Mouse (Mus musculus) urinary bladder, postnatal 4 days (tissue): ENCODE results near the gene Focad.
A peak's percentile ranks its signal among the peaks of the same experiment; 100 is the strongest.

ENCODE experiments used
- DNase-seq, 2 experiments: peaks; one replicate each; pipeline ENCODE4 v3.0.0; 2021 to 2022; ENCODE audit warnings: low spot score in 2 of 2

Gene Focad

GRCm38 (mm10) chr4:88156961-88157360, 62.5 kb downstream of the Focad start:
- DNase-seq: no peak

- no peak for DNase-seq
Measured at GRCm38 (mm10) chr4:88157644-88158043, 63.2 kb downstream of the Focad start.

DNA sequence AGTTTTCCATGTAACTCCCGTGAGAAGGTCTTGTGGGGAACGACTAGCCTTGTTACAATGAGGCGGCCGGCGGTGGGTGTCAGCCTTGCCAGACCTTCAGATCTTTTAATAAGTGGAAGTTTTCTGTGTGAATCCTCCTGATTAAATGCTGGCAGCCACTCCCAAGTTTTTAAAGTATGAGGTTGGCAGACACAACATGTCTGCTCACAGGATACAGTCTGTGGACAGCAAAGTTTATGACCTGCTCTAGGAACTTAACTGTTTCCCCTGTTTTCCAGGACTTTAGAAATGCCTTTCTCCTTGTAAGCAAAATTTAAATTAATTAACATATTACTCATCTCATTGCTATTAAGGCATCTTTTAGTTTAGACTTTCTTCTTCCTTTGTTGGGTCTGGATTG, 64.8 kb downstream of the Focad start:
- DNase-seq: no peak

GRCm38 (mm10) chr4:88159700-88160099, 65.3 kb downstream of the Focad start:
- DNase-seq: no peak

DNA sequence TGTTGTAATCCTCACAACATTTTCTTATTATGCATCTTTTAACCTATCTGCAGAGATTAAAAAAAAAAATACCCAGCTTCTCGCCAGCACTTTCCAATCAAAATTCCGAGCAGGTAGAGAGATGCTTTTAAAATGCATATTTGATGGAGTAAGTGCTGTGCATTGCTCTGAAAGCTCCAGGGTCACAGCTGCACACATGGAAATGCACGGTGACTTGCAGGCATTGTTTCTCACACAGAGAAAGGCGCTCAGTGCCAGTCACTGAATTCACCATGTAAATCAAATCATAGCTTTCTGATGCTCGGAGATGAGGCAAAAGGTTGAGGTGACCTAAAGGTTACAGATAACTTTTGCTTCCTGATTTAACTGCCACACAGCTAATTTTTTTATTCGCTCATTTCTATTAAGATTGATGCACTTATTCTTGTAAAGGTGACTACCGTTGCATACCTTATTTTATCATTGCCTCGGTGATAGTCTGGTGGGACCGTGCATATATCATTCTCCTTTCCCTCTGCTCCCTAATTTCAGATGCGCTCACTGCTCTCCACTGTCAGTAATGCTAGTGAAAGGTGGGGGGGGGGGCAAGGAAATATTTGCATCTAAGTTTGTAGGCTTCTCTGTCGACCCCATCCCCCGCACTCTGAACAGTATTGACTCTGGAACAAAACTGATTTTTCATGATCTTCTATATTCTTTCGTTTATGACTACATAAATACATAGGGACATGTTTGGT, 69.2 kb downstream of the Focad start:
- no peak for DNase-seq

GRCm38 (mm10) chr4:88167008-88167862, 72.8 kb downstream of the Focad start:
- no peak for DNase-seq

DNA sequence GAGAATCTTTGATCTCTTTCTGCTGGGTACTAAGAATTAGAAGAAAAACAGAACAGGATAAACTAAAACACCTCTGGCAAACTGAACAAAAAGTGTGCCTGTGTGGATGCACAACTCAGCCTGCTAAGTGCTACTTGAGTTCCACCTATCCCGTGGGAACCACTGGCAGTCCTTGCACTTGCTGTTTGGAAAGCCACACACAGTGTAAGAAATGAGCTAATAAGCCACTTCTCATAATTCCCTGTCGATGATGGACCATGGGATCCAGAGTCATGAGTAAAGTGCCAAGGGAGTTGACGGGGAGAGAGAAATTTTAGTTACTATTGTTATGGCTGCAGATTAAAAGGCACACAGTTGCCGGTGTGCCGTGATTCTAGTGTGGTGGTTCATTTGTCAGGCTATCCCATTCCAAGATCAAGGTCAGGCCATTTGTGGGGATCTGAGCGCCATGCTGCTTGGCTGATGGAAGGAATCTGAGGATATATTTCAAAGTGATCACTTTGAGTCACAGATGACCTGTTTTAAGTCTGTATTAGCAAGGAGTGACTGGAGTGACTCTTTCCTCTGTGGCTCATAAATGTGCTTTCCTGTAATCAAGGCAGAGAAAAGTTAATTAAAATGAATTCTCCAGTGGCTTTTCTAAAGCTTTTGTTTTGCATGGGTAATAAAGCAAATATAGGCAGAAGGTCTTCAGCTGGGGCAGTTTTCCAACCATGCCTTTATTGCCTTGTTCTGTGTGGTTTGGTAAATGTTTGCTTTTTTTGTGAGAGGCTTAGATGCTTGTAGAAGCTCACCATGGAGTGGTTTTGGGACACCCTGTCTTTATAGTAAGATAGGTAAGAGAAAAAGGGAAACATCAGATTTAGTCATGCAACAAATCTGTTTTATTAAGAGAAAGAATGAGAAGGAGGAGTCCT, 80.9 kb downstream of the Focad start:
- no peak for DNase-seq

- no peak for DNase-seq
Measured at GRCm38 (mm10) chr4:88179296-88179695, 84.9 kb downstream of the Focad start.

- no peak for DNase-seq
Measured at GRCm38 (mm10) chr4:88184293-88184692, 89.9 kb downstream of the Focad start.

DNA sequence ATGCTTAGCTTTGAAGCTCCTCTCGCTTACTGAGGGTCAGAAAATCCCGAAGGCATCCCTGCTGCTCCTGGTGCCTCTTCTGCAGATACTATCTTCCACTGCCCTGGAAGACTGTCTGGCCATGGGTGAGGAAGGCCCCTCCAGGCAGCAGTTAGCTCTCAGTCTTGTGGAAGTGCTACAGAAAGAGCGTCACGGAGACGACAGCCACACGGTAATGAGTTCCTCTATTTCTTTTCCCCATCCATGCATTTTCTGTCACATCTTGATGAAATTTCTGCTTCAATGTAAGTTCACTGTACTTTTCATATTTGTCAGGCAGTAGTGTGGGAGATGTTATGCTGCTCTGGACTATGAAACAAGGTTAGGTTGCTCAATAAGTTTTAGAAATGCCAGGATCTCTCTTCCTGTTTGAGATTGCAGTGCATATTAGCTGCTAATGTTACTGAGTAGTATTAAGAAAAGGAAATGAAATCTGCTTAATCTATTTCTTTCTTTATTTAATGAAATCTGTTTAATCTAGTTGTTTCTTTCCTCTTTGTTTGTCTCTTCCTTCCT, 91.5 kb downstream of the Focad start:
- DNase-seq: no peak

DNA sequence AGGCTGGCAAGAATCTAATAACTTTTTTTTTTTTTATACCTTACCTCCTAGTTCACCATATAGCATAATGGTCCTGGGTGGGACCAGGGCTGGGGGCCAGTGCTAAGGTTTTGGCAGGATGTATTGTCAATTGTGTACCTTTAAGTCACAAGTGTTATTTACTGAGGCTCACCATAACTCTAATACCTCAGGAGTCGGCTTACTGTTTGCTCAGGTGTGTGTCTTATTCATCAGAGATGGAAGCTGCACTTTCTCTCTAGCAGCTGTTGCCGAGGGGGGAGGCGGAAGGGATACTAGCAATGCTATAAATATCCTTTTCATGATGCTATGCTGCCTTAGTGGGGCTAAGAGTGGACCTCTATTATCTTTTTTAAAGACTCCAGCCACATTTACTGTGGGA, 93.2 kb downstream of the Focad start:
- DNase-seq: no peak

DNA sequence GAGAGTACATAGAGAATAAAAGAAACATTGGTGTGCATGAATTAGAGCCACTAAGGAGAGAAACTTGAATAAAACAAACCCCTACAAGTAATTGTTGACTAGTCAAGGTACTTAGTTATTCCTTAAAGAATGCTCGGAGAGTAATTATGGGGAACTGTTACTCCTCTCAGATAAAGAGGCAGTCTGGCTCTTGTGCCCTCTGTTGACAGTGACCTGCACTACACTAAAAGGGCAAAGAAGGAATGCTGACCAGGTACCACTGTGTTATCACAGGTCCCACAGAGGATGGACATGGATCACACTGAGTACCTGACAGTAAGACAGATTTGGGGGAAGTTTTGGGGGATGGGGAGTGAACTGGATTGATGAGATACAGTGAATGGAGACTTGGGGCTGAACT, 95.1 kb downstream of the Focad start:
- no peak for DNase-seq

- no peak for DNase-seq
Measured at GRCm38 (mm10) chr4:88194256-88194655, 99.8 kb downstream of the Focad start.

DNA sequence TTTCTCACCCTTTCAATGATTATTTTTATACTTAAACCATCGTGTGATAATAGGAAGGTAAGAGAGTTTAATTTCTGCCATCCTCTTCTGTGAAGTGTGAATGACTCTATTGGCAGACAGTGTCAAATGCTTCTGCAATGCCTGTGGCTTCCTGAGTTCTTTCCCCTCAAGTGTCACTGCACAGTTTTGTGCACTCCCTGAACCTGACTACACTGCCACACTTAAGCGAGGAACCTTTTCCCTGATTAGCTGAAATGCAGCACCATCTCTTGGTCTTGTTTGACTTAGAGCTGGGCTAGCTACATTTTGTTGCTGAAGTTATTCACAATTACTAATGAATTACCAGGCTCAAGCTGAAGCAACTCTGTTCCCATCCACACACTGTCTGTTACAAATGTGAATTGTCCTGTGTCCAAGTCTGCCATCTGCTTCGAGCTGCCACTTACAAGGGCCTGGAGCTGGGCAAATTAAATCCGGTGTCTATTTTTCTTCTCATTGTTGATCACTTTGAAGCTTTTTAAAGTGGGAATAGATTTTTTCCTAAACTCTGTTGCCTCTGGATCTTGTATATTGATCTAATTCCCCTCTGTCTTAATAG, 101.6 kb downstream of the Focad start:
- no peak for DNase-seq

- DNase-seq: no peak
Measured at GRCm38 (mm10) chr4:88196500-88196912, 102.1 kb downstream of the Focad start.

GRCm38 (mm10) chr4:88197244-88197643, 102.8 kb downstream of the Focad start:
- DNase-seq: no peak

DNA sequence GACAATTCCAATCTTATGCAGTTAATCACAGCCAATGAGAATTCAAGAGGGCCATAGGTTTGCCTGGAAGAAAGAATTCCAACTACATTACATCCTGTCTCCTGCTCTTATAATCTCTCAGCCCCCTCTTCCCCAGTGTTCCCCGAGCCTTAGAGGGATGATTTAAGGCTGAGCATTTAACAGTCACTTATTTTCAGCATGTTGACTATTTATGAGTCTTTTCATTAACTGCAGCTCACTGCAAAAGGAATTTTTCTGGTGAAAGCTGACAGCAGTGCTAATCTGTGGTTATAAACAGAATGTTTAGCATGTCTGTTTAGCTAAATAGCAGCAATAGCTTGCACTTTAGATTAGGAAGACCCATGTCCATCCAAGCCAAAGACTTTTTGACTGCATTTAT, 104.8 kb downstream of the Focad start:
- no peak for DNase-seq

DNA sequence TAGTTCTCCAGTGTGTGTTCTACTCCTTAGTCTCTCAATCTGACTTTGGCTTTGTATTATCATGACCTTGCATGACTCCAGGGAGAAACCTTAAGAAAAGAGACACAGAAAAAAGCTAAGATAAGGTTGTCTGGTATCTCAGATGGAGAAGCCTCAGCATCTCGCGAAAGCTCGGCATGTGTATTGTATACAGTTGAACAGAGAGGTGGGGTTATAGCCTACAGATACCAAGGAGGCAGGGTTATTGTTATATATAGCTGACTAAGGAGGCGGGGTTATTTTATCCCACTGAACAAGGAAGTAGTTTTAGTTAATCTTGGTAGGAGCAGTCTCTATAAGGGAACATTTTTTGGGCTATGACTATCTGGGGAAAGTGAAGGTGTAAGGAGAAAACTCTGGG, 106.6 kb downstream of the Focad start:
- no peak for DNase-seq

DNA sequence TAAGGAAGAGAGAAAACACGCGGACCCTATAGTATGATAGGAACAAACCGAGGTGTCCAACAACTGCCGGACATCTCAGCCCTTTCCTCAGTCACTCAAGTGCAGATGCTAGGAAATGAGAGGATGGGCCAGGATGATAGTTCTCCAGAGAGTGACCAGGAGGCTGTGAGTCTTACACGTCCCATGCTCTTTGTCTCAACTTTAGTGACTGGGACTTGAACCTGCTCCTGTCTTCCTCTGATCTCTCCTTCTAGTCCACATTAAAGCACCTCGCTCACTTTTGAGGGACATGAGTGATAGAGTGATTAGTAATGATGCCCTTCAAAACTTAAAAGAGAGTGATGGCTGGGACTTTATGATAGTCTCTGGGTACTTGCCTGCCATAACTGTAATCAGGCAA, 114.2 kb downstream of the Focad start:
- DNase-seq: no peak

DNA sequence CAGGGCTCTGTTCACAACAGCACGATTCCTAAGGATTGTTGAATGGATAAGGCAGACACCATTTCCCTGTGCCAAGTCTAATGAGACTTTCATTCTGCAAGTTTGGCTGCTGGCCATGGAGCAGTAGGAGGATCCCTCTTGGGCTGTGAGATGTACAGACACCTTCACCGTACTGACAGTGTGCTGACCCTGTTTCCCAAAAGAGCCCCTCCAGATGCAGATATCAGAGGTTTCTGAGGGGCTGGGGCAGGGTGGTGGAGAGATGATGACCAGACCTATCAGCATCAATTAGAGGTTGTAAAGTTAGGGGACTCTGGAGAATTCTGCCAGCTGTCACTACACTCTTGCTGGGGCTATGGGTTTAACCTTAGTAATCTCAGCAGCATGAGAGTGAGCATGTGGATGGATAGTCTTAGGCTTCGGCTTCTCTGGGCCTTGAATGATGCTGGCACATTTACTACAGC, 115.0 kb downstream of the Focad start:
- peak in 1 of 2 experiments; percentile 21 for DNase-seq

DNA sequence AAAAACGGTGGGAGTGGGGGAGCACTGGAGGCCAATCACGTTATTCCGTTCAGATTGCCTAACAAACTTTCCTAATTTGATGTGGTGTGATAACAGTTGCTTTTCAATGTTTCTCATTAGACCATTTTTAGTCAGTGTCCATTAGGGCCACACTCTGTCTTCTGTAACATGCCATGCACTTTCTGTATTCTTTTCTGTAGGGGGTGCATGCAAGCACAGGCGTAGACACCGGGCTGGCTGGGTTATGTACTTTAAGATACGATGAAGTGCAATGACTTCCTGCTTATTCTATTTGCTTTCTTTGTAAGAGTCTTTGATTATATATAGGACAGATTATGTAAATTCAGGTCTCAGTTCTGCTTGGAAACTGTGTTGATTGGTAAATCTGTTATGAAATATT, 116.2 kb downstream of the Focad start:
- no peak for DNase-seq
